Mouse (Mus musculus): ENCODE measurements around the gene Il21r.

- no peak for TF ChIP-seq POLR2A (IDR thresholded peaks at IDR 0.05; ENCODE audit: insufficient read length, low read depth)
- no peak for TF ChIP-seq USF1 (IDR thresholded peaks at IDR 0.05; ENCODE audit: low read depth)
- TF ChIP-seq MYOG (IDR thresholded peaks at IDR 0.05; ENCODE audit: control insufficient read depth in 1 of 3, insufficient read depth in 1 of 3, insufficient read length in 2 of 3, low read depth in 2 of 3): no peak
- TF ChIP-seq MAX (IDR thresholded peaks at IDR 0.05; ENCODE audit: low read depth): no peak
- TF ChIP-seq CEBPB (IDR thresholded peaks at IDR 0.05; ENCODE audit: insufficient read depth, poor library complexity, severe bottlenecking): no peak
Observed at GRCm38 (mm10) chr7:125599373-125599973, 3.8 kb upstream of the Il21r start.
